Mouse (Mus musculus) fat pad, adult 2 months (tissue): ENCODE results near the gene Stk10.

Experiments
- DNase-seq: peaks from one replicate; pipeline ENCODE4 v3.0.0-alpha.2; 2011; ENCODE audit warnings: low read depth, low spot score; ENCODE audit errors: extremely low read depth

Gene Stk10

DNA sequence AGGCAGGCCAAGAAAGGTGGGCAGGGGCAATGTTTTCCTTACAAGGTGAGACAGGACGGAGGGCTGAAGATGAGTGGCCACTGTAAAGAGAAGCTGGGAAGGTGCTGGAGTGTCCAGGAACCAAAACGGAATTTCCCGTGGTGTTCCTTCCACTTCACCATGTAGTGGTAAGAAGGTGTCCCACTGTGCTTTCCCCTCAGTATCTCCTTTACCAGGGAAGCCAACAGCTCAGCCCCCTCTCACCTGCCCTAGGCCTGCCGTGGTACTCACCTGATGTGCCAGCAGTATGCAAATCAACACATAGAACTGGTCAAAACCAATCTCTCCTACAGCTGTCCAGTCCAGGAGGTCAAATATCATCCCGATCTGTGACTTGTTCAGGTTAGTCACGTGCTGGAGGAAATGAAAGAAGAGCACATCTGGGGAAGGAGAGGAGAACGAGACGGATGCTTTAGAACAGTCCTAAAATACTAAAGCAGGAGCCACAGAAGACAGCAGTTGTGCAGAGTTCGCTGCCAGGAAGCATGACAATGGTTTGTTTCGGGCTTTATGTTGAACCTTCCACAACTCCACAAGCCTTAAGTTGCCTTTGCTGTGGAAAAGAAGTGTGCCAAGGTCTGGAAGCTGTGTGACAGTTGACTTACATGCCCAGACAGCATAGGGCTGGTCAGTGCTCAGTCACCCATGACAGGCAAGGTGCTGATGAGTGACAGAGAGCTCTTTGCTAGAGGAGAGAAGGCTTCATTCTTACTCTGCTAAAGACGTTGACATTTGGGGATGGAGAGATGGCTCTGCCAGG lies 8.8 kb upstream of the Stk10 start:
- no peak for DNase-seq

DNA sequence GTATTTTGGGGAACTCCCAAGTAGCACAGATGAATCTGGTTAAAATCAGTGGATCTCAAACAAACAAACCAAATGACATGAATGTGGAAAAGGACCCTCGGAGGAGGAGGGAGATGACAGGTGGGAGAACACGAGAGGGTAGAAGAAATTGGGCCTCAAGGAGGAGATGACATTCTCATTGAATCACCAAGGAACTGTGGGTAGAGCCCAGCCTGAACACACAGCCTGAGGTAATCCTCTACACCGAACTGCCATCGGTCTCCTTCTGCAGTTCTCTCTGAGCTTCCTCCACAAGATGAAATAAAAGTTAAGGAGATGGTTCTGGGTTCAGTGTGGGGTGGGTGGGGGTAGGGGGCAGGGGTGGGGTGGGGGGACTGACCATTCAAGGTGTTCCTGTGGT lies 6.1 kb upstream of the Stk10 start:
- DNase-seq, result no peak

DNA sequence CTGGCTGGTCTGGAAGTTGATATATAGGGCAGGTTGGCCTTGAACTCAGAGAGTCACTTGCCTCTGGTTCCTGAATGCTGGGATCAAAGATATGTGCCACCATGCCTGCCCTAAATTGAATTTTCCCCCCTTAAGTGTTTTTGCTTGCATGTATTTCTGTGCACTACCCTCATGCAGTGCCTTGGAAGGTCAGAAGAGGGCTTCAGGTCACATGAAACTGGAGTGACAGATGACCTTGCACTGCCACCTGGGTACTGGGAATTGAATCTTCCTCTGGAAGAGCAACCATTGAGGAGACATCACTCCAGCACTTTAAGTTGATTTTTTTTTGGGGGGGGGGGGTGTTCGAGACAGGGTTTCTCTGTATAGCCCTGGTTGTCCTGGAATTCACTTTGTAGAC lies 3.0 kb upstream of the Stk10 start:
- DNase-seq, result no peak

DNA sequence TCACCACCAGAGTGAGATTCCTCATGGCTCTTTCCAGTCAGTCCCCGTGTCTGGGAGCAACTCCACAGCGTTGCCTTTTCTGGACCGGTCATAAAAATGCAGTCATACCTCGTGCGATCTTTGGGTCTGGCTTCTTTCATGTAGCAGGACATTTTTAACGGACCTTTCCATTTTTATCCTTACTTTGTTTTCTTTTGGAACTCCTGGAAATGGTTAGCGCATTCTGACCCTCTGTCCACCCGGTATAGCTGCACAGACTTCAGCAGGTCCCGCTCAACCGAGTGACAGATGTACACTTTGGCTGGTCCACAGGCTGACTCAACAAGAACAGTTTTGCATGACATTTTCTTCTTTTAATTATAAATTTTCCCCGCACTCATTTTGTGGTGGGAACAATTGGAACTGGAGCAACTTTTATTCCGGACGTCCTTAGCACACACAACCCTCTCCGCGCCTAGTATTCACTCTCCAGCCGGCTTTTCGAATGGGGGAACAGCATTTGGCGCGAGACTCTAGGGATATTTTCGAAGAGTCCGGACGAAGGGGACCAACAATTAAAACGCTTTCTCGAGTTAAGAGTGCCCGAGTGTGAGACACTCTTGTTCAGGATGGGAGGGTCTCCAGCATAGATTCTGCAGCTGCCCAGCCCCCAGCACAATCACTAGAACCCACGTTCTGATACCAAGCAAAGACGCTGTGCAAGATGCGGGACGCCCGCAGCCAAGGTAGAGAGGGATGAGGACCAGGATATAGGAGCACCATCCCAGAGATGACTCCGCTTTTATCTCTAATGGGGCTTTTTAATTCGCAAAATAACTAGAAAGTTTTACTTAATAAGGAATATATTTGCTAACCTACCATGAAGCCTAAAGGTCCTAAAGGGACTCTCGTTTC lies 987 bp upstream of the Stk10 start, which contains the start of gene Efcab9:
Efcab9 (minus strand) TSS at position 211 of the 894 bp plus-strand sequence.
- no peak for DNase-seq

DNA sequence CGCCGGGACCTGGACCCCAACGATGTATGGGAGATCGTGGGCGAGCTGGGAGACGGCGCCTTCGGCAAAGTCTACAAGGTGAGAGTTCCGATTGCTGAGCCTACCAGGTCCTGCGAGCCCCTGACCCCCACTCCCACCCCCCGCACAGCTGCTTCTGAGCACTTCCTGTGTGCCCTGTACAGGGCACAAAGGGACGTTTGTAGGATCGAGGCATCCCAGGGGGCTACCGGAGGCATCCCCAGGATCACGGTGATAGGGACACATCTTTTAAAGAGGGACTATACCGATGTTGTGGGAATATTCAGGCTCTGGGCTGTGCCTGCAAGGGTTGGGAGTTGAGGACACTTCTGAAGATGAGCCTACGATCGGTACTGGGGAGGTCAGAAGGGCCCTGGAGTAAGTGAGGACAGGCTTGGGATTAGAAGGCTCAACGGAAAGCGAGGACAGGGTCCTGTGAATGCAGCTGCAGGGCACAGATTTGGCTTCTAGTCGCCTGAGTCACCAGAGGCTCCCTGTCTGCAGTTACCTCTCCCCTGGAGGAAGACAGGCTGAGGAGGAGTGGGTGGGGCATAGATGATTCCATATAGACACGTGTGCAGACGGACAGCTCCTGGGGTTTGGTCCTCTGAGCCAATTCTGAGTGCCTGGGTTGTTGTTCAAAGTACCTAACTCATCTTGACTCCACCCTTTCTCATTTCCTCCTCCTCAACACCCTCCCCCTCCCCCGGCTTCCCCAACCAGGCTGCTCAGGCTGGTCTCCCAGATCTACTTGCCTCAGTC lies 567 bp downstream of the Stk10 start:
- DNase-seq, result no peak

DNA sequence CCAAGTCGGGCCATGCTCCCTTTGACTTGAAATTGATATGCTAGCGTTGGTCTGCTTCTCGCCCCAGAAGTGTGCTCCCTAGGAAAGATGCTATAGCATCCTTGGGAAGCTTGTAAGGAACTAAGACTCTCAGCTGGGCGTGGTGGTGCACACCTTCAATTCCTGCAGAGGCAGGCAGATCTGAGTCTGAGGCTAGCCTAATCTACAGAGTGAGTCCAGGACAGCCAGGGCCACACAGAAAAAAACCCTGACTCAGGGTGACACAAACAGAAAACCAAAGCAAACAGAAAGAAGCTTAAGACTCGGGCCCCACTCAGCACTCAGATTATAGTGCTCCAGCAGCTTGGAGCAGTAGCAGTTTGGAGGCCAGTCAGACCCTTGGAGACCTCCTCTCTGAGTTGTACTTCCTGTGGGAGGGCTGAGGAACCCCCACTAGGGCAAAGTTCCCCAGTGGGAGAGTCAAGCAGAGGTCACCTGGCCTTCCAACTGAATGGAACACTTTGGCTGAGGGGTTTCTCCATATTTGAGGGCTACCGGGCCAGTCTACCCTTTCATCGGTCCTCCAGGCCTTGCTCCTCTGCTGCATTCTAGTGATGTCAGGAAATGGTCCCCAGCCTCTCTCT lies 1.5 kb downstream of the Stk10 start:
- no peak for DNase-seq

DNA sequence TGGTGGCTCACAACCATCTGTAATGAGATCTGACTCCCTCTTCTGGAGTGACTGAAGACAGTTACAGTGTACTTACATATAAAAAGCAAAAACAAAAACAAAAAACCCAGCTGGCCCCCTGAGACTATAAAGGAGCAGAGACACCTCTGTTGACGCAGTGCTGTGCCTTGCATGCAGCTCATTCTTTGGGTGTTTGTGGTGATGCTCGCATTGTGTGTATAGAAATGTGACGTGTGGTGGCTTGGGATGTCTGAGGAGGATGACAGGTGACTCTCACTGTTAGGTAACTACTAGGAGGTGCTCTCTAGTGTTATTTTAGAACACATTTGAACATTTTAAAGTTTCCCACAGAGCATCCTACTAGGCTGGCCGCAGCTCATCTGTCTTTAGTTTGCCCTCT lies 2.5 kb downstream of the Stk10 start:
- no peak for DNase-seq

DNA sequence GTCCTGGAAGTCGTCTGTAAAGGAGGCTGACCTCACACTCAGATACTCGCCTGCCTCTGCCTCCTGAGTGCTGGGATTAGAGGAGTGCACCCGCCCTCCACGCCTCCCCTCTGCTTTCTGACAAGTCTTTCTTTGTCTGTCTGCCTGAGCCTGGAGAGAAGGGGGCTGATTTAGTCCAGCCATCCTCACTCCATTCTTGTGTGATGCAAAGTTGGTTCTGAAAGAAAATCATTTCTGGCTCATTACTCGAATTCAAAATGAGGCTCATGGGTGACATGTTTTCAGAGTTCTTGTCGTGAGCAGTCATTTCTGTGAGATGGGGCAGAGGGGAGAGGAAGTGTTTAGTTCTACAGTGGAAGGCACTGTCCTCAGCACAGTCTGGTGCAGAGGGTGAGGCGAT lies 3.8 kb downstream of the Stk10 start:
- no peak for DNase-seq

DNA sequence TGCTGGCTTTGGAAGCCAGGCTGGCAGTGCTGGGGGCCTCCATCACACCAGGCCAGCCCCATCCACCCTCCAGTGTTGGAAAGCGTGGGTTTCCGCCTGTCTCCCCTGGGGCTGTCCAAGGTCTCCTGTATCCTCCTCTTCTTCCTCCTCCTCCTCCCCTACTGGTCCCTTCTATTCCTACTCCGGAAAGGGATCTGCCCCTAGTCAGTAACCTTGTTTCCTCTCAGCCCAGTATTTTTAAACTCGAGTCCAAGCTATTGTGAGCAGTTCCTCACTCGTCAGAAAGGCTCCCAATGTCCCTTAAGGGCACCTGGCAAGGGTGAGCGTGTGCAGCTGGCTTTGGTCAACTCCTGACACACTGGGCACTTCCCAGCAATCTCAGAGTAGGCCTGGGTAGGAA lies 5.3 kb downstream of the Stk10 start:
- no peak for DNase-seq

DNA sequence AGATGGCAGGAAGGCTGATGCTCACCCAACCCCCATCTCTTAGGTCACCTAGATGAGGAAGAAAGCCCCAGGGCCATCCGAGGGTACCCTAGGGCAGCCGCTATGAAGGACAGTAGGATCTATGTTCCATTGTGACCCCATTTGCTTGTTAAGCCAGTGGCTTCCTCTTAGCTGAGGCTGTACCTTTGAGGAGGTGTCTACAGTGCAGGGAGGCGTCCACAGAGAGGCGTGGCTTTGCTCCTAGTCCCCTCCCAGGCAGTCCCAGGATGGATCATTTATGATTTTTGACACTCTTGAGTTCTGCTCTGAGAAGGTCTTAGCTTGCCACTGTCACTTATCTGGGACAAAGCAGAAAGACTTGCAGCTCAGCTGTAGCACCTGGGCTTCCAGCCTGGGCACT lies 5.7 kb downstream of the Stk10 start:
- no peak for DNase-seq

DNA sequence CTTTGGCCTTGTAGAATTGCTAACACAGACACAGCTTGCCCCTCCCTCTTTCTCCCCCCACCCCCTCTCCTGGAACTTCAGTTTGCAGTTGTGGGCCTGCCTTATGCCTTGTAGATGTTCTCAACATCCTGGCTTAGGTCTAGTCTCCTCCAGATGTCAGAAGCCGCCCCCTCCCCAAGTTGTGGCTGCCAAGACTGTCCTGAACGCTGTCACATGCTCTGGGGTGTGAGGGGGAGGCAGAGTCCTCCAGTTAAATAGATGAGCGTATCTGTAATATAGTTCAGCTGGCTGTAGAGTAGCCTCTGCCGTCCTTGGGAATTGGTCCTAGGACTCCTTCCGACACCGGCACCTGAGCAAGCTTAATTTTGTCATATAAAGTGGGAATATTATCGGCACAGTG lies 6.6 kb downstream of the Stk10 start:
- DNase-seq, result no peak

DNA sequence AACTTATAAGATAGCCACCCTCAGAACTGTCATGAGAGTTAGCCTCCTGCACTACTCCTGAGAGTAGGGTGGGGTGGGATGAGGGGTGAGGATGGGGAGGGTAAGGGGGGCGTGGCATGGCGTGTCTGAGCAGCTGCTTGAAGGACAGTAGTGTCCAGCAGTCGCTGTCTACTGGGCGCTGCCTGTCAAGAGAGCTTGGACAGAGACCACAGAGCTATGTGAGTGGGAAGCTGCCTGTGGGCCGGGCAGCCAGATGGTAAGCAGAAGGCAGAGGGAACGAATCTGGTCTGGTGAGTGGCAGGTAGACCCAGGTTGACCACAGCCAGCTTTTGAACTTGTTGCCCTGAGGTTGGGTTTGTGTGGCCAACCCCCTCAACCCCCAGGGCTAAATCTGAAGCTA lies 7.4 kb downstream of the Stk10 start:
- DNase-seq, result no peak

DNA sequence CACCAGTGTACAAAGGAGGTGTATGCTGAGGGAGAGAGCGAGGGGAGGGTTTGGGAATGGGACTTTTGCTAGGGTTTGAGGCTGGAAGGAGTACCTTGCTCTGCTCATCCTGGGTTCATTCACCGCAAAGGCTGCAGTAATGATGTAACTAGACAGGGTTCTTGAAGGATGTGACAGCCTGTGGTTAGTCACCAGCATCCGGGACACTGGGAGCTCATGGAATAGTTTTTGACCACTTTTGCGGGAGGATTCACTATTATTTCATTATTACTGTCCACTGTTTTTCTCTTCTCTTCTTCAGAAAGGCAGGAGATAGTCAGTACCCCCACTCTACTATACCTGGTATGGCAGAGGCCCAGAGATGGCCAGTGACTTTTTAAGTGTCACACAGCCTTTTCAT lies 9.1 kb downstream of the Stk10 start:
- no peak for DNase-seq

DNA sequence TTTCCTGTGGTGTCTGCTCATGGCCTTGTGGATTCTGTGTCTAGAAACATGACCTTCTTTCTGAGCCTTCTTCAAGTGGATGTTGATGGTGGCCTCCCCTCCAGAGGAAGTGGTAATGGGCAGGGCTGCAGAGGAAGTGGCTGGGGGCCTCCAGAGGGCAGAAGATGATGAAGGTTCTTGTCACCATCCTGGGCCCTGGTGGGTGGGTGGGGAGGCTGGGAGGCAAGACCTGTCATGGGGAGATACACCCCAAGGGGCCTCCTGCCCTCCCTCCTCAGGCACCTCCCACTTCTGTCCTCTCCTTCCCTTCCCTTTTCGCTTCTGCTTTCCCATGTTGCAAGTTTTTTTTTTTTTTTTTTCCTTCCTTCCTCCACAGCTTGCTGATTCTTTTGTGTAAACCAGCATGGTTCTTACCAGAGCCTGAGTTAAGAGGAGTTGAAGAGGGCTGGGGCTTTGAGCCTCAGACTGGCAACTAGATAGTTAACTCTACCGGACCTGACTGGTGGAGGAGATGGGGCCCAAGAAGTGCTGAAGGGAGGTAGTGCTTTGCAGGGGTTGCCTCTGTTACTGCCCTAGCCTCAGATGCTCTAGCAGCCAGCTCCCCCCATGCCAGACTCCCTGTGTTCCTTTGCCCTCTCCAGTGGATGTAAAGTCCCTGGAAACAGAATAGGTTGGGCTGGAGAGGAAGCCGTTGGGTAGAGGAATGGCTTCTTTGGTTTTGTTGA lies 9.7 kb downstream of the Stk10 start:
- DNase-seq, result no peak

DNA sequence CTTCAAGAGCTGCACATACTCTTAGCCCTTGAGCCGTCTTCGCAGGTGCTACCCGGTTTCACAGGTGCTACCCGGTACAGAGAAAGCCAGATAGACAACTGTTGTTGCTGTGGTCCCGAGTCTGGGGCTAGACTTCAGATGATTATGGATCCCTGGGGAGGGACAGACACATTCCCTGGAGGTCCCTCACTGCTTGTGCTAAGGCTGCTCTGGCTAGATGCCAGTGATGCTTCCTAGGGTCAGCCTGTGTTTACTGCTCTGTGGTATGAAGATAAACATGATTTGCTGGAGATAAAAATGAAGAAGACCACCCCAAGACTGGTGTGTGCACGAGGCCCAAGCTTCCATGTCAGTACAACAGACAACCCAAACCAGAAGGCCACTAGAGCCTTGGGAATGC lies 10.9 kb downstream of the Stk10 start:
- DNase-seq, result no peak

DNA sequence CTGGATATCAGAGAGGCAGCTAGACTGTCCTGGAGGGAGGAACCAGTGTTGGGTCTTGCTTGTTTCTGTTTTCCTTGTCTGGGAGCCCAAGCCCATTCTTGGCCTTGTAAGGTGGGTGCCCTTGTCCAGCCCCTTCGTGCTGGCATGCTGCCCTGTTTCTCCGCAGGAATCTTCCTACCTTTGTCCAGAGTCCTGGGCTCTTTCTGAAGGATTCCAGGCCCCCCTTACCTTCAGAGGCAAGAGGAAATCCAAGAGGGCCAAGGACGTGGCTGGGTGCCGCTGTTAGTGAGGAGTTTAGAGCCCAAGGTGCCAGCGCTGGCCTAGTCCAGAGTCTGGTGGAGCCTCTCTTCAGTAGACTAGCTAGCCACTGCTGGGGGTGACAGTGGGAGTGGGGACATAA lies 11.4 kb downstream of the Stk10 start:
- no peak for DNase-seq

DNA sequence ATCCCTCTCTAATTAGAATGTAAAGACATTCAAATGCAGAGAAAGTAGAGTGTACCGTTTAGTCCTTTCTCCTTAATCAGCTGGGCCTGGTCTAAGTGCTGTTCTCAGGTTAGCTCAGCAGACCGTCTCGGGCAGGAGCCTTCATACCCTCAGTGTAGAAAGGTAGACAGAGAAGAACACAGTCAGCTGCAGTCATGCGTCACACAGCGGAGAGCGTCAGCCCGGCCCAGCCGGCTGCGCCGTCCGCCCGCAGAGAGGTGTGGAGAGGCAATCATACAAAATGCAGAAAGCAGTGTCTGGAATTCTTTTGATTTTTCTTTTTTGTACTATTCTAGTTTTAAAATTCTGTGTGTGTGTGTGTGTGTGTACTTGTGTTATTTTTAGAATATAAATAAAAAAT lies 12.5 kb downstream of the Stk10 start:
- no peak for DNase-seq

DNA sequence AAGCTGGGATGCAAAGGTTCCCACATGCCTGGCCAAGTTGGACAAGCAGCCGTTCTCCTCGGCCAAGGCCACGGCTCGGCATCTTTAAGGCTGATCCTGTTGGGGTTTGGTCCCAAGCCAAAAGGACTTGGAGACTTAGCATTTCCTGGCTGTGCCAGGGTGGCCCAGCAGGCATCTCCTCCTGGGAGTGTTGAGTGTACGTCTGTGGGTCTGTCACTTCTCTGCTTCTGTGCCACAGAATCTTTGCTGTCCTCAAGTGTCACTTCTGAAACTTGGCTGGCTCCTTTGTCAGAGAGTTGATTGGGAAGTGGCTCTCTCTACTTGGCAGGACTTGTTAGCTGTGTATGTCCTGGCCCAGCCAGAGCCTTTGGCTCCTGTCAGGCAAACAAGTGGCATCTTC lies 13.4 kb downstream of the Stk10 start:
- DNase-seq, result no peak

DNA sequence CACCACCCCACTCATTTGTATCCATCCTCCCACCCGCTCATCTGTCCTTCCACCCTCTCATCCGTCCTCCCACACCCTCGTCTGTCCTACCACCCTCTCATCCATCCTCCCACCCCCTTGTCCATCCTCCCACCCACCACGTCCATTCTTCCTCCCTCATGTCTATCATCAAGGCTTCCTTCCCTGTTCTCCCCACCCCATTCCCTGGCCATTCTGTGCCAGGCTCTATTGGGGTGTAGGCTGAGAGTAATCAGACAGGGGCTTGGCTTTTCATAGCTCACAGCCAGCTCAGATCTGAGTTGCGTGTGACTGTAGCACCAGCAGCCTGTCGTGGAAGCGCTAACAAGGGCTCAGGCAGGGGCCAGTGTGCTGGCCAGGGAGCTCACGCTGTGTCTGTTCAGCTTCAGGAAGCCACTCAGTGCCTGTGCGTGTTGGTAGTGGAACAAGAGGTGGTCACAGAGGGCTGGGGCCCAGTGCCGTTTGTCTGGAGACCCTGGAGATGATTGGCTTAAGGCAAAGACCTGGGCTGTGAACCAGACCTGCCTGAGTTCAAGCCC lies 14.4 kb downstream of the Stk10 start:
- no peak for DNase-seq

DNA sequence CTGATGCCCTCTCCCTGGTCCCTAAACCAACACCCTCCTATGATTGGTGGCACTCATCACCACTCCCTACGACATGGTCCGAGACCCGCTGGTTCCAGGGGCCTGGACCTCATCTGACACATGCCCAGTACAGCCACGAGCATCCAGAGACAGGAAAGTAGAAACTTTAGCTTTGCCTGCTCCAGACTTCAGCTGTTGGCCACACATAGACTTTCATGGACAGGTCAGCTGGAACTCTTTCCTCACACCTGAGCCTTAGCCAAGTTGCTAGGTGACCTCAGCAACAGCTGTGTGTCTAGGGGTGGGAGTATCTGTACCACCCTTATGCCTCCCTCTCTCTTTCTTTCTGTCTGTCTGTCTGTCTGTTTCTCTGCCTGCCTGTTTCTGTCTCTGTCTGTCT lies 15.1 kb downstream of the Stk10 start:
- DNase-seq, result no peak
